Mouse (Mus musculus) limb, embryonic 11.5 days (tissue): ENCODE results near the gene Elp5. TPM values are rescaled to one million over a fixed set of nuclear protein-coding genes. Genes with fewer than 3 reads are reported as not detected.
A peak's percentile ranks its signal among the peaks of the same experiment; 100 is the strongest.

Source experiments
- ATAC-seq: fragments of 200-750 bp; cut with Nextera tagmentation; 2 replicates; pipeline ENCODE4 v1.8.0; 2017; ENCODE audit warnings: low read depth; ENCODE audit not compliant: insufficient number of reproducible peaks, low FRiP score, low TSS enrichment
- DNase-seq: peaks from one replicate; pipeline ENCODE4 v3.0.0-alpha.2; 2015; ENCODE audit warnings: low spot score
- H3K27ac ChIP-seq: fragments of 300-500 bp; sonication (generic); replicated peaks from 2 replicates; pipeline ENCODE4 v1.5.1; 2014; ENCODE audit warnings: low read depth, mild to moderate bottlenecking, low read length
- H3K27me3 ChIP-seq: fragments of 300-500 bp; sonication (generic); 2 replicates; pipeline ENCODE4 v1.6.1; 2014; ENCODE audit warnings: mild to moderate bottlenecking, low read length, mixed read lengths; ENCODE audit not compliant: control insufficient read depth, insufficient read depth
- H3K36me3 ChIP-seq: fragments of 300-500 bp; sonication (generic); 2 replicates; pipeline ENCODE4 v1.6.1; 2014; ENCODE audit warnings: mild to moderate bottlenecking, low read length, moderate library complexity, mixed read lengths; ENCODE audit not compliant: control insufficient read depth, insufficient read depth
- H3K4me1 ChIP-seq: fragments of 300-500 bp; sonication (generic); 2 replicates; pipeline ENCODE4 v1.6.1; 2014; ENCODE audit warnings: low read length, mixed read lengths; ENCODE audit not compliant: control insufficient read depth, insufficient read depth
- H3K4me2 ChIP-seq: fragments of 300-500 bp; sonication (generic); 2 replicates; pipeline ENCODE4 v1.6.1; 2014; ENCODE audit warnings: low read depth, mild to moderate bottlenecking, moderate library complexity; ENCODE audit not compliant: severe bottlenecking
- H3K4me3 ChIP-seq: fragments of 300-500 bp; sonication (generic); 2 replicates; pipeline ENCODE4 v1.5.1; 2014; ENCODE audit warnings: low read depth, low read length
- H3K9ac ChIP-seq: fragments of 300-500 bp; sonication (generic); 2 replicates; pipeline ENCODE4 v1.6.1; 2014; ENCODE audit warnings: mild to moderate bottlenecking, low read length
- H3K9me3 ChIP-seq: fragments of 300-500 bp; sonication (generic); 2 replicates; pipeline ENCODE4 v1.6.1; 2016; ENCODE audit warnings: low read length; ENCODE audit not compliant: control insufficient read depth
- WGBS: fragments of 180-500 bp; shearing (Covaris S2); extraction: QIAGEN DNeasy Blood & Tissue Kit; methylation state at CpG from one replicate; pipeline ENCODE4 v1.1.7; 2014; 5-methylcytosine and 5-hydroxymethylcytosine counted together
- polyA plus RNA-seq: library from polyadenylated mRNA; unstranded; fragments of >200 nt; fragmentation: Nextera tagmentation; extraction: Ambion mirVana; gene quantifications from 2 replicates; pipeline ENCODE4 v1.2.1, GENCODE M21; 2014

The Elp5 gene
- polyA plus RNA-seq = 148 and 151 TPM in 2 replicates

DNA sequence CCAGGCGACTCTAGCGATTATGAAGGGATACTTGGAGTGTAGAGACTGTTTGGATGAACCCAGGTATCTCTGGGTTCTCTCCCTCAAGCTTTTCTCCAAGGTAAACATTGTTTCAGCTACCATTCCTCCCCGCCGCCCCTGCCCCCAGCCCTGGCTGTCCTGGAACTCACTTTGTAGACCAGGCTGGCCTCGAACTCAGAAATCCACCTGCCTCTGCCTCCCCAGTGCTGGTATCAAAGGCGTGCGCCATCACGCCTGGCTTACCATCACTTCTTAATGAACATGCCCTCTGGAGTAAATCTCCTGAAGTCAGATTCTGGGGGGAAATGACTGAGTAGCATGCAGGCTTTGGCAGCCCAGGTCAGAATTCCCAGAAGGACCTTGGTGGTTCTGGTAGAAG lies at the start of gene Elp5:
Gene Elp5, minus strand, starts transcription at position 293 of the 400 bp plus-strand sequence.
- H3K4me3 ChIP-seq = peak within 1 kb of the TSS; percentile 99
- H3K4me2 ChIP-seq = peak within 1 kb of the TSS; percentile 92
- H3K36me3 ChIP-seq = peaks cover 14% of the 10 kb centered on the region
- H3K9me3 ChIP-seq = no peaks in the 10 kb centered on the region
- WGBS = 63% methylated on average over 8 of the region's 8 CpGs
- DNase-seq (no peak), ATAC-seq (no peak)
- peak within 1 kb of the TSS; percentile 96 for H3K9ac ChIP-seq
- no peaks in the 10 kb centered on the region for H3K27me3 ChIP-seq
- peaks cover 13% of the 10 kb centered on the region; the same call in 1 of the 2 replicates for H3K4me1 ChIP-seq
- H3K27ac ChIP-seq = peak within 1 kb of the TSS; percentile 98

DNA sequence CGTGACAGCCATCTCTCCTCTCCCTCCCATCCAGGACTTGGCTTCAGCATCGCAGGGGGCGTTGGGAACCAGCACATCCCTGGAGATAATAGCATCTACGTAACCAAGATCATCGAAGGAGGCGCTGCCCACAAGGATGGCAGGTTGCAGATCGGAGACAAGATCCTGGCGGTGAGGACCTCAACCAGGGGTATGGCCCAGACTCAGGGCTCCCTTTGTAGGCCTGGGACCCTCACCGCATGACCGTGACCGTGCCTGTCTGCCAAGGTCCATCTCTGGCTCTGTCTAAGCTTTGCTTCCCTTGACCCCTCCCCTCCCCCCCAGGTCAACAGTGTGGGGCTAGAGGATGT lies 49.0 kb upstream of the Elp5 start:
- H3K27me3 ChIP-seq = no peaks in the 10 kb centered on the region
- no peak overlapping the region for H3K4me3 ChIP-seq
- 97% methylated on average over 11 of the region's 11 CpGs for WGBS
- H3K4me1 ChIP-seq = peaks cover 38% of the 10 kb centered on the region
- no peaks in the 10 kb centered on the region for H3K9me3 ChIP-seq
- H3K27ac ChIP-seq = no peak overlapping the region
- ATAC-seq = no peak
- no peak overlapping the region for H3K9ac ChIP-seq
- DNase-seq = no peak
- H3K4me2 ChIP-seq = no peak overlapping the region
- H3K36me3 ChIP-seq = peaks cover 12% of the 10 kb centered on the region

DNA sequence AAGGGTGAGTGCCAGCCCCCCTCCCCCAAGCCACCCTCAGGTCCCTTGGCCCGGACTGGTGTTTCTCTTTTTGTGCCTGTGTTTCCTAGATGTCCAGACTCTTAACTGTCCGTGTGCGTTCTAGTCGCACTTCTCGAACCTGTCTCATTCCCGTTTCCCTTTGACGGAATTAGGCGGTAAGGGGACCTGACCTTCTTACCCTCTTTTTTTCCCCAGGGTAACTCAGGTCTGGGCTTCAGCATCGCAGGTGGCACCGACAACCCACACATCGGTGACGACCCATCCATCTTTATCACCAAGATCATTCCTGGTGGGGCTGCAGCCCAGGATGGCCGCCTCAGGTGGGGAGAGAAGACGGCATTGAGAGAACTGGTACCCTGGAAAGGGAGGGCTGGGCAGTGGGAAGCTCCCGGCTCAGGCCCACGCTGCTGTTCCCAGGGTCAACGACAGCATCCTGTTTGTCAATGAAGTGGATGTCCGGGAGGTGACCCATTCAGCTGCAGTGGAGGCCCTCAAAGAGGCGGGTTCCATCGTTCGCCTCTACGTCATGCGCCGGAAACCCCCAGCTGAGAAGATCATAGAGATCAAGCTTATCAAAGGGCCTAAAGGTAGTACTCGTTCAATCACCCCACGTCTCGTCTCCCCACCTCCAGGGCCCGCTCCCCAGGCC lies 48.5 kb upstream of the Elp5 start:
- no peak for ATAC-seq
- Histone ChIP-seq H3K9ac (no peak overlapping the region), H3K9me3 (no peaks in the 10 kb centered on the region), H3K4me1 (peaks cover 43% of the 10 kb centered on the region), H3K4me2 (no peak overlapping the region), H3K27ac (no peak overlapping the region), H3K4me3 (no peak overlapping the region), H3K27me3 (no peaks in the 10 kb centered on the region), H3K36me3 (peaks cover 12% of the 10 kb centered on the region)
- DNase-seq = no peak
- 95% methylated on average over 28 of the region's 28 CpGs for WGBS

DNA sequence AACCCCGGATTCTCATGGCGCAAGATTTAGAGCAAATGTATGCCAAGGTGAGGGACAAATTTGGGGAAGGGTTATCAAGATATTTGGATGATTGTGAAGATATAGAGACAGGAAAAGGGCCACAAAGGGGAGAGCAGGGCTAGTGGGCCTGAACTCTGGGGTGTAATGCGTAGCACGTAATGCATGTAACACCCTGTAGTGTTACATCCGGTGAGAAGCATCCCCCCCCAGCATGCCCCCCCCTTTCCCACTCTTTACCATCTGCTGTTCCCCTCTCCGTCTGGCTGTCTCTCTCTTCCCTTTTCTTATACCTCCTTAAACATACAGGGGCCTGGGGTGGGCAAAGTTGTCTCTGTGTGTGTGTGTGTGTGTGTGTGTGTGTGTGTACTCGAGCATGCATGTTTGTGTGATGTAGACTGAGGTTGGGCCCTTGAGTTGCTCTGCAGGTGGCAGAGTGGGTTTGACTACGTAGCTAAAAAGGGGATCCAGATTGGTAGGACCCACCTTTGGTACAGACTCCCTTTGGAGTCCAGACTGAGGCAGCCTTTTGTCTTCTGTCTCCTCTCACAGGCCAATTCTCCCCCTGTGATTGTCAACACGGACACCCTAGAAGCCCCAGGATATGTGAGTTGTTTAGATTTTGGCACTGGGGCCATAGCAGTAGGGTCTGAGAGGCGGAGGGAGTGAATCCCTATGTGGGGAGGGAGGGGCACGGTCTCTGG lies 47.7 kb upstream of the Elp5 start:
- no peaks in the 10 kb centered on the region for H3K9me3 ChIP-seq
- no peaks in the 10 kb centered on the region for H3K27me3 ChIP-seq
- peaks cover 12% of the 10 kb centered on the region for H3K36me3 ChIP-seq
- ATAC-seq (peak; percentile 11; the same call in 1 of the 2 replicates), DNase-seq (no peak)
- no peak overlapping the region for H3K9ac ChIP-seq
- peak overlapping the region; percentile 15 for H3K4me3 ChIP-seq
- peaks cover 47% of the 10 kb centered on the region for H3K4me1 ChIP-seq
- no peak overlapping the region; the same call in 1 of the 2 replicates for H3K27ac ChIP-seq
- H3K4me2 ChIP-seq = peak overlapping the region; percentile 45
- 44% methylated on average over 11 of the region's 11 CpGs for WGBS

DNA sequence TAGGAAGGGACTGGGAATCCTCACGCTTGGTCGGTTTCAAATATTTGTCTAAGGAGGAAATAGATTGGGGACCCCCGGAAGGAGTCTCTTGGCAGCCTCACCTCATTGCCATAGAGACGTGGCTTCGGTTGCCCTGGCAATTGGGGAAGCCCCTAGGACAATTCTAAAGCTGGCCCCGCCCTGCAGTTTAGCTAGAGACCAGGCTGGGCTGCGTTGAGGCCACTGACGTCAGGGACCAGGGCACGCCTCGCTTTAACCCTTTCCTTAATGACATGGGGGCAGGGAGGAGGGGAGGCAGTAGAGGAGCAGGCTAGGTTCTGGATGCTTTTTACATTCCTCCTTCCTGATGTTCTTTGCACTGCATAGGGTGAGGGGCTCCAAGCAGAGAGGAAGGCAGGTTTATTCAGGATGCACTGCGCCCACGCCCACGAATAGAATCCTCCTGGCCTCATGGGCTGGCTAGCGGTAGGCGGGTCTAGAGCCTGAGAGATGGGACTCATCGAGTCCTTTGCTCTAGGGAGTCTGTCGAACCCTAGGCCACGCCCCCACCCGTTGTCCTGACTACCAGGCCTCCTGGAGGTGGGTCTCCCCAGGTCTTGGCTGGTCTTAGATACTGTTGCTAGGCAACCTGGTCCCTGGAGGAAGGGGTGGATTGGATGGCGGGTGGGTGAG lies 46.9 kb upstream of the Elp5 start:
- H3K27ac ChIP-seq = peak overlapping the region; percentile 68
- no peaks in the 10 kb centered on the region for H3K9me3 ChIP-seq
- DNase-seq = peak; percentile 91
- H3K27me3 ChIP-seq = no peaks in the 10 kb centered on the region
- no peak overlapping the region; the same call in 1 of the 2 replicates for H3K9ac ChIP-seq
- H3K4me1 ChIP-seq = peaks cover 47% of the 10 kb centered on the region
- WGBS = under 1% methylated on average over 20 of the region's 20 CpGs
- ATAC-seq = peak; percentile 88
- peak overlapping the region; percentile 15 for H3K4me3 ChIP-seq
- peaks cover 12% of the 10 kb centered on the region for H3K36me3 ChIP-seq
- peak overlapping the region; percentile 45 for H3K4me2 ChIP-seq

DNA sequence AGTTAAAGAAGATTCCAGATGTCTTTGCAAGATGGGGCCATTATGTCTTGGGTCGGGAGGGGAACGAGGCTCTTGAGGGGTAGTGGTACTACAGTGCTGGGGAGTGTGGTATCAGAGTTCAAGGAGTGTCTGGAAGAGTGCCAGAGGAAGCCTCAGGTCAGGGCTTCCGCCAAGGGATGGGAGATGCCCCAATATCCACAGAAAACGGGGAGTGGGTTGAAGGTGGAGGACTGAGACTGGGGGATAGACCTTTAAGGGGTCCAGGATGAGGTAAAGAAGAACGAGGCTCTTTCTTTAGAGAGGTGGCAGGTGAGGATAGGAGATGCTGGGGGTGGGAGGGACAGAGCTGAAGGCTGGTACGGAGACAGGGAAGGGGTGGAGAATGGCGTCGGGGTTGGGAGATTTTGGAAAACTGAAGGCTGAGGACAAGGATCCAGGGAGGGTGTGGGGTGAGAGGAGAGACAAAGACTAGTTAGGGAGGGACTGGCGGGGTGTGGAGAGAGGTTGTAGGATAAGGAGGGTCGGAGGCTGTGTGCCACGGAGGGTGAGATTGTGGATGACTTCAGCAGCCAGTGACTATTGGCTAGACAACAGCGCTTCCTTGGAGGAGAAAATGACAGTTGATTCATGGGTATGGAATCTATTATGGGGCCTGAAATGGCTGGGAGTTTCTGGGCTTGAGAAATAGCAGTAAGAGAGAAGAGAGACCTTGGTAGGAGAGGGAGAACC lies 46.2 kb upstream of the Elp5 start:
- Histone ChIP-seq H3K9ac (no peak overlapping the region), H3K4me1 (peaks cover 52% of the 10 kb centered on the region), H3K9me3 (no peaks in the 10 kb centered on the region), H3K4me3 (peak overlapping the region; percentile 15), H3K27me3 (no peaks in the 10 kb centered on the region), H3K27ac (peak overlapping the region; percentile 68; the same call in 1 of the 2 replicates), H3K4me2 (peak overlapping the region; percentile 45), H3K36me3 (peaks cover 12% of the 10 kb centered on the region)
- DNase-seq (no peak), ATAC-seq (no peak)
- WGBS = 30% methylated on average over 12 of the region's 12 CpGs

DNA sequence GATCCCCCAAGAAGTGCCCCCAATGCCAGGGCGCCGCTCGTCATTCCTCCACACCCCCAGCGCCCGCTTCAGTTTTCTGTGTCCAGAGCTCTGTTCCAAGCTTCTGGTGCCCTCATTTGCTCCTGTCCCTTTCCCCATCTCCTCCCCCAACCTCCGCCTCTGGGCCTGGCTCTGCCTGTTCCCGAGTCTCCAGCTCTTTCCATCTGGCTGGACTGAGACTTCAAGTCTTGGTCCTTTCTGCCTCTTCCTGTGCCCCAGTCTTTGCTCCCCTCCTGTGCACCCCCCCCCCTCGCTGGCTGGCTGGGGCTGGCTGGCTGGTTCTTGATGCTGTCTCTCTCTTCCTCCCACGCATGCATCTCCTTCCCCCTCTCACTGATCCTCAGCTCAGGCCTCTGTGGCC lies 45.1 kb upstream of the Elp5 start:
- 30% methylated on average over 9 of the region's 9 CpGs for WGBS
- Histone ChIP-seq H3K4me3 (no peak overlapping the region), H3K9me3 (no peaks in the 10 kb centered on the region), H3K9ac (no peak overlapping the region), H3K27me3 (no peaks in the 10 kb centered on the region), H3K27ac (no peak overlapping the region), H3K4me2 (peak overlapping the region; percentile 45; the same call in 1 of the 2 replicates), H3K4me1 (peaks cover 55% of the 10 kb centered on the region), H3K36me3 (peaks cover 12% of the 10 kb centered on the region)
- no peak for DNase-seq
- no peak for ATAC-seq

DNA sequence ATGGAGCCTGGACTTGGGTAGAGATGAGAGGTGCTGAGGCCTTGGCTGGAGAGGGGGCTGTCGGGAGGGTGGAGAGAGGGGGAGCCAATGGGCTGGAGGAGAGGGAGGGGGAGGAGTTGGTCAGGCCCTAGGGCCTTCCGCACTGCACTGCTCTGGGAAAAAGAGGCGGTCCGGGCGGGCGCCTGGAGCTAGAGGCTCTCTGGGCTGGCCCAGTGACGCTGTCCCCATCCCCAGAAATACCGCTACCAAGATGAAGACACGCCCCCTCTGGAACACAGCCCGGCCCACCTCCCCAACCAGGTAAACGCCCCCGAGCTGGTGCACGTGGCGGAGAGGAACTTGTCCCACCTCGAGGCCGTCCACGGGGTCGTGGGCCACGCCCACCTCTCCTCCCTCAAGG lies 44.4 kb upstream of the Elp5 start:
- ATAC-seq (peak; percentile 68), DNase-seq (peak; percentile 77)
- no peaks in the 10 kb centered on the region for H3K27me3 ChIP-seq
- 0 out of 2 replicates have a peak overlapping the region, but pooled peaks have one; percentile 8 for H3K27ac ChIP-seq
- WGBS = under 1% methylated on average over 14 of the region's 19 CpGs
- H3K9me3 ChIP-seq = no peaks in the 10 kb centered on the region
- H3K4me3 ChIP-seq = no peak overlapping the region; the same call in 1 of the 2 replicates
- H3K9ac ChIP-seq = no peak overlapping the region
- peak overlapping the region; percentile 45 for H3K4me2 ChIP-seq
- H3K36me3 ChIP-seq = peaks cover 8% of the 10 kb centered on the region
- peaks cover 59% of the 10 kb centered on the region for H3K4me1 ChIP-seq
